Comparison of ENCODE assay signal across 11 mouse cellular contexts in genomic region chr5:33899245-33899644, GRCm38 (mm10).
"Had no signal": no experiment of that assay in that cellular context is flagged by ENCODE, and none has a peak within 500 bp of the region (broad histone marks: within the 10 kb centered on the region; RNA-seq: fewer than 3 reads in every experiment).

No protein-coding gene starts in this region.

- H3K4me2 ChIP-seq: intestine, embryonic 15.5 days; neural tube, embryonic 15.5 days had no signal

- ATAC-seq: intestine, embryonic 15.5 days had no signal

- H3K4me1 ChIP-seq: intestine, embryonic 15.5 days; limb, embryonic 10.5 days; neural tube, embryonic 15.5 days had no signal

- H3K9ac ChIP-seq: intestine, embryonic 15.5 days; liver, embryonic 14.5 days; neural tube, embryonic 15.5 days had no signal

- H3K9me3 ChIP-seq: intestine, embryonic 15.5 days; limb, embryonic 10.5 days; neural tube, embryonic 15.5 days had no signal

- H3K27ac ChIP-seq: intestine, embryonic 15.5 days; left cerebral cortex, adult 2 months; limb, embryonic 10.5 days; liver, embryonic 14.5 days; macrophage; neural tube, embryonic 15.5 days had no signal

- DNase-seq: kidney, adult 18-20 months; lung, adult 2 months; lung, postnatal 14 days; midbrain, embryonic 14.5 days; thymus, postnatal 36 days had no signal

- H3K27me3 ChIP-seq: intestine, embryonic 15.5 days; neural tube, embryonic 15.5 days had no signal

- H3K4me3 ChIP-seq: intestine, embryonic 15.5 days; left cerebral cortex, adult 2 months; limb, embryonic 10.5 days; neural tube, embryonic 15.5 days had no signal
